Mouse (Mus musculus) right cerebral cortex, postnatal 4 days (tissue): ENCODE measurements around the gene Zfp760.
"Not testable (repeated sequence)": the region's sequence is repeated elsewhere in the genome, so short reads cannot be mapped to it uniquely, and the experiment has no call there.

Experiments
- DNase-seq: peaks from one replicate; pipeline ENCODE4 v3.0.0-alpha.2; 2022

The Zfp760 gene

GRCm38 (mm10) chr17:21707343-21707996 lies at the start of gene Zfp760:
Zfp760 (plus strand) TSS chr17:21707741.
- peak; percentile 64 for DNase-seq

- DNase-seq = not testable (repeated sequence)
Observed at GRCm38 (mm10) chr17:21678826-21679225, 28.7 kb upstream of the Zfp760 start.

DNA sequence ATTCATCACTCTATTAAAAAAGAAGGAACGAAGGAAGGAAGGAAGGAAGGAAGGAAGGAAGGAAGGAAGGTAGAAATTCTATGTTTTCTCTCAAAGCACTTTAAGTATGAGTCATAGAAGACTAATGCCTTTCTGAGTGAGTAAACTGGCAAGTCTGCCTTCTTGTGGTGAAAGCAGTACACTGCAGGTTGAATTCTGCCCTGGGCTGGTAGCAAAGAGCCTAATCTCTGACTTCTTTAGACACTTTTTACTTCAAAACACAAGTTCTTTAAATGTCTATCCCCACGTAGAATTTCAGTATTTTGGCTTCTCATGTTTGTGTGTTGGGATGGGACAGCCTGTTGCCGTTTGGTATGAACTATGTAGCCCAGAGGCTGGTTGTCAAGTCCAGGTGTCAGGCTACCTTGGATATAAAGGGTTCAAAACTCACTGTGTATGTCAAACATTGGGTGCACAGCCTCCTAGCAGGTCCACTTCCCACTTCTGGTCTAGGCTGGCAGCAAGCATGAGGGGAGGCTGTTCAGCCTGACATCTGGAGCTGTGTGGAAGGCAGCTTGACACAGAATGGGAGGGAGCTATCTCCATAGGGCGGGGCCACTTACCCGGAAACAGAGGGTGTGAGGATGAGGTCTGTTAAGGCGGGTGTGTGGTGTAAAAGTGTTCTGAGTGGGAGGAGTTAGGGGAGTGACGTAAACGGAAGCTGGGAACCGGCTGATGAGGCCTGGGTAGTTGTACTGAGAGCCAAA lies 28.1 kb upstream of the Zfp760 start:
- DNase-seq = peak; percentile 54

DNA sequence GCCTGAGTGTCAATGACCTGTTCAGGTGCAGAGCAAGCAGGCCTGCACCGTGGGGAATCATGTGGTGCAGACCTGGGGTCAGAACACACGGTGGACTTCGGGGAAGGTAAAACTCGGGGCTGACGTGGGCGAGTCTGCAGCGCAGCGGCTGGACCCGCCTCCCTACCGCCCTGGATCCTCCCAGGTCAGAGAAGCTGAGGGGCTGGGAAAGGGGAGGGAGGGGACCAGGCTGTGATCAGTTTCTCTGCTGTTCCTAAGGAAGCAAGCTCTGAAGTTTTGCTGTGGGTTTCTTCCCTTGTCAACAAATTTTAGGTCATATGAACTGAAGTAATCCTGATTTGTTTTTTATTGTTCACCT lies 27.5 kb upstream of the Zfp760 start:
- not testable (repeated sequence) for DNase-seq

DNA sequence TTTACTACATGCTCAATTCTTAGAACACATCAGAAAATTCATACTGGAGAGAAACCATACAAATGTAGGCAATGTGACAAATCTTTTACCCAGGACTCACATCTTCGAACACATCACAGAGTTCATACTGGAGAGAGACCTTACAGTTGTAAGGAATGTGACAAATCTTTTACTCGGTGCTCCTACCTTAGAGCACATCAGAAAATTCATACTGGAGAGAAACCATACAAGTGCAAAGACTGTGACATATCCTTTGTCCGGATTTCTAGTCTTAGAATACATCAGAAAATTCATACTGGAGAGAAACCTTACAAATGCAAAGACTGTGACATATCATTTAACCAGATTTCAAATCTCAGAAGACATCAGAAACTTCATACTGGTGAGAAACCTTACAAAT lies 16.0 kb upstream of the Zfp760 start, which contains the start of gene Gm10226:
Gm10226 (plus strand) TSS at position 301 of the 400 bp plus-strand sequence.
- no peak for DNase-seq

- DNase-seq = no peak
Observed at GRCm38 (mm10) chr17:21693342-21693741, 14.2 kb upstream of the Zfp760 start.

- no peak for DNase-seq
Observed at GRCm38 (mm10) chr17:21696073-21696472, 11.5 kb upstream of the Zfp760 start.

DNA sequence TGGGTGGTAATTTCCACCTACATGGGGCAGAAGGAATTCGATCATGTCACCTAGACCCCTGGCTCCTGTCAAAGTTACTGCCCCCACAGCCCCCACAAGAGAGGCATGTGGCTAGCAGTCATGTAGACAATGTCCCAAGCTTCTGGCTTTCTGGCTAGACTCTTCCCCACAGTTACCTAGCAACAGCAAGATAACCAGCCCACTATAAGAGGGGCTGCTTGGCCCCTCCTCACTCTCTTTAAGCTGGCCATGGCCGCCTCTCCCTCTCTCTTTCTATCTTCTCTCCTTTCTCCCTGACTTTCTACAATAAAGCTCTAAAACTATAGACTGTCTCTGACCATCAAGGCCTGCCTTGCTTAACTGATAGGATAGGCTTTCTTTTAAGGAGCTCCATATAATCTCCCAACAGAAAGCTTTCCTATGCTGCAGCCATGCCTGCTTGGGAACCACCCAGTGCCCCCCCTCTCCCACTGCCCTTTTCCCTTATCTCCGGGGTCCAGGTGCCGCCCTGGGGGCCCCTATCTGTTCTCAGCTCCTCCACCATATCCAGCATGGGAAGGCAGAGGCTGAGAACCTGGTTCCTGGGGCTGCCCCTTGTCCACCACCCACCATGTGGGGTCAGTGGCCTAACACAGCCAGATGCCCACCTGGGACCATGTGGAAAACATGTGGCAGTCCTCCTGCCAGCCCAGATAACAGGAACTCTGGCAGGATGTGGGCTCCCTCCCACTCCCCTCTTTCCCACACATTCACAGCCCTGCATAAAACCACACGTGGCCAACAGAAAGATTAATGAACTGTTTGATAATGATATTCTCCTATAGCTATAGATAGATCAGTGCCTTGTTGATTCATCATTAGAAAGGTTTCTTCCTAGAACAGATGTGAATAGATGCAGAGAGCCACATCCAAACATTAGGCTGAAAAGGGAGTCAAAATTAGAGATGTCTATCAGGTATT lies 5.0 kb upstream of the Zfp760 start:
- no peak for DNase-seq

GRCm38 (mm10) chr17:21703414-21703813 lies 4.1 kb upstream of the Zfp760 start:
- DNase-seq = no peak

DNA sequence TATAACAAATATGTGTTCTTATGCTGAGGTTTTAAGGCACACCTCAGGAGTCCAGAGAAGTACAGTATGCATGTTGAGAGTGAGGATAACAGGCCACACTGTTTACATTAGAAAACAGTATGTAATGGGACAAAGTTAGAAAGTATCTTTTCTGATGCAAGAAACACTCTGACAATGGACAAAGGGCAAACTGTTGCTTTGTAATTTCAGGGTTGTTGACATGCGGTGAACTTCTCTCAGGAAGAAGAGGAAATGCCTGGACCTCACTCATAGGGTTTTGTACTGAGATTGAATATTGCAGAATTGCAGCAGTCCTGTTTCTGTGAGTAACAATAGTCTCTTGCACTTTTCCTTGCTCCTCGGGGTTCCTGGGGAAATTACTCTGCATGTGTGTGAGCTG lies 860 bp downstream of the Zfp760 start:
- no peak for DNase-seq

DNA sequence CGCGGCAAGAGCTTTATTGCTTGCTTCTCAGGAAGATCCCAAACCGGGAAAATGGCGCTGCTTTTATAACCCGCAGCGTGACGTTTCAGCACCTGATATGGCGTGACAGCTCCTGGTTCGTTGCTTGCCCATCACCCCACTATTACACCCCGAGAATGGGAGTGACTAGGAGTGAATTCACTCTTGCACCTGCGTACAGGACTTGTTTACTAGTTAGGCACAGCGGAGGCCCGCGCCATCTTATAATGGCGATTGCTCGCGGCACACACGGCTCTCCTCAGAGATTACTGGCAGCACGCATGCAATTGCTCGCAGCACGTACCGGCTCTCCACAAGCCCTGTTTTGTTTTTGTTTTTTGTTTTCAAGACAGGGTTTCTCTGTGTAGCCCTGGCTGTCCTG lies 23.0 kb downstream of the Zfp760 start, which contains the start of gene Zfp229:
Zfp229 (plus strand) TSS at position 301 of the 400 bp plus-strand sequence.
- not testable (repeated sequence) for DNase-seq

DNA sequence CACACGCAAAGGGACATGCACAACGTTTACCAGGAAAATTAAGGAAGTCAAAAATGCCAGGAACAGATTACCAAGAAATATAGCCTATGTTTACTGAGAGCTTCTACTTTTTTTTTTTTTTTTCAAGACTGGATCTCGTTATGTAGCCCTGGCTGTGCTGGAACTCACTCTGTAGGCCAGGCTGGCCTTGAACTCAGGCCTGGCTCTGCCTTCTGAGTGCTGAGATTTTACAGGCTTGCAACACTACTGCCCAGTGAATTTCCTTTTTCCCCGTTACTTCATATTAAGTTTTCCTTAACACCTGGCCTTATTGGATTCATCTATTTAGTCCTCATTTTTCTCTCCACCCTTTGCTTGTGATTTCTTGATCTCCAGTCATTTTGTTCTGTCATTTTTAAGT lies 25.5 kb downstream of the Zfp760 start:
- no peak for DNase-seq

GRCm38 (mm10) chr17:21733529-21734031 lies 26.0 kb downstream of the Zfp760 start:
- DNase-seq = peak; percentile 57

DNA sequence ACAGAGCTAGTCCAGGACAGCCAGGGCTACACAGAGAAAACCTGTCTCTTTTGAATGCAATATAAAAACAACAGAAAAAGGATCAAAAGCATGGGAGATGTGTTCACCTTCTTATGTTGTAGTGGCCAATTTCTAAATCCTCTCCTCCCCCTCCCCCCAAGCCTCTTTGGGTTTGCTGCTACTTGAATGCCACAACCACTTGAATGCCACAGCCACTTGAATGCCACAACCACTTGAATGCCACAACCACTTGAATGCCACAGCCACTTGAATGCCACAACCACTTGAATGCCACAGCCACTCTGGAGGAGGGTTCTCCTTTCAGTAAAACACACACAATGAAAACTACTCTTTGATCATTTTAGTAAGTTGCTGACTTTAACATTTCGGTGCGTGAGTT lies 45.2 kb downstream of the Zfp760 start:
- no peak for DNase-seq

GRCm38 (mm10) chr17:21753342-21754208 lies 46.0 kb downstream of the Zfp760 start:
- DNase-seq = peak; percentile 7

DNA sequence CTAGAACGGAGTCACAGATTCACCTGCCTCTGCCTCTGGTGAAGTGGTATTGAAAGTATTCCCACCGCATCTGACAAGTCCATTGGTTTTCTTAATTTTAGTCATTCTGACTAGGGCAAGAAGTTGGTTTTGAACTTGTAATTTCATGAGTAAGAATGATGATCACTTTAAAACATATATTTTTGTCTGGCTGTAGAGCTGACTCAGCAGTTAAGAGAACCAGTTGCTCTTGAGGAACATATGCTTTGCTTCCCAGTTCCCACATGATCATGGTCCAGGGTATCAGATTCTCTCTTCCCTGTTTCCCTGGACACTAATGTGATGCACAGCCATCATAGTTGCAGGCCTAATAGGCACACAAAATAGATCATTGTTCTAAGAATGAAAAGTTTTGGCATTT lies 62.8 kb downstream of the Zfp760 start:
- DNase-seq = no peak
